Mouse (Mus musculus): ENCODE measurements at regions not wholly inside any gene's neighbourhood (a gene's known extent, or its start where the extent isn't known, plus 50 kb on each side); places are given as distances from the start of the nearest gene placed in this dataset.

DNA sequence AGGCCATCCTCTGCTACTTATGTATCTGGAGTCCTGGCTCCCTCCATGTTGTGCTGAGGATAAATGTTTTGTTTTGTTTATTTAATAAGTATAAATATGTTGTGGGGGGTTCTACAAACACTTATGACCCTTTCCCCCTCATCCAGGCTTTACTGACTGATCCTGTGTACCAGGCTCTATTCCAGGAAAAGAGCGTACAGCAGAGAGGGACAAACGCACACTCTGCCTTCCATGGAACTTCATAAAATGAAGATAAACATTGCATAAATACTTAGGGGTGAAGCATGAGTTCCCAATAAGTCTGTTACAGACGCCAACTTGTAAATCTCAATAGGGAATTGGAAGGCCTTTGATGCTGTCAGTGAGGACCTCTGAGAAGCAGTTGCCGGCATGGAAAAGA is 263.7 kb upstream of the Atp2b1 start:
- DNase-seq (ENCODE audit: low read depth, low spot score) = no peak

- DNase-seq (ENCODE audit: low read depth, low spot score) = no peak
Measured at GRCm38 (mm10) chr10:98651127-98651526, 263.1 kb upstream of the Atp2b1 start.

DNA sequence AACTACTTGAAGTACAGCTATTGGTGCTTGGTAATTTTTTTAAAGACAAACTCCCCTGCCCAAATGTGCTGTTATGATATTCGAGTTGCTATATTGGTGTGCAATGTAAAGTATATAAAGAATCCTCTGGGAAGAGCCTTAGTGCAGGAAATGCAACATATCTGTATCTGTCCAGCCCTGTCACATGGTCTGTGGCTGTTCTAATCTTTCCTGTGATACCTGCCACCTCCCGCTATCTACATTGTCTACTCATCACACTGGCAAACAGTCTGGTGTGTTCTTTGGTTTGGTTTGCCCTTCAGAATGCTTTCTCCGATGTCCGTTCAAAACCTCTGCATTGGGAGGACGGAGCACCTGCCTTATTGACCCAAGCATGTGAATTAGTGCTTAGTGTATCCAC is 262.6 kb upstream of the Atp2b1 start:
- no peak for DNase-seq (ENCODE audit: low read depth, low spot score)

DNA sequence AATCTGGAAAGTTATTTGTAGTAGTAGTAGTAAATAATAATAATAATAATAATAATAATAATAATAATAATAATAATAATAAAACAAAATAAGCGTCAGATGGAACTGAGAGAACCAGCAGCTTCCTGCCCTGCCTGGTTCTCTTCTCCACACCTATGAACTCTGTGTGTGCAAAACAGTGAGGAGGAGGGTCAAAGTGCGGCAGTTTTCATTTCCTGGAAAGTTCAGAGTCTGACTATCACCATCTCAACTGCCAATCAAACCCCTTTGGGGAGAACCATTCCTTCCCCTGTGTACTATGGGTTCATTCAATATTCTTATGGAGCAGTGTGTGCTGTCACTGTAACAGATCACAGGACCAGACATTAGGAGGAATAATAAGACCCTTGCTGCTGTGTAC is 262.1 kb upstream of the Atp2b1 start:
- no peak for DNase-seq (ENCODE audit: low read depth, low spot score)

DNA sequence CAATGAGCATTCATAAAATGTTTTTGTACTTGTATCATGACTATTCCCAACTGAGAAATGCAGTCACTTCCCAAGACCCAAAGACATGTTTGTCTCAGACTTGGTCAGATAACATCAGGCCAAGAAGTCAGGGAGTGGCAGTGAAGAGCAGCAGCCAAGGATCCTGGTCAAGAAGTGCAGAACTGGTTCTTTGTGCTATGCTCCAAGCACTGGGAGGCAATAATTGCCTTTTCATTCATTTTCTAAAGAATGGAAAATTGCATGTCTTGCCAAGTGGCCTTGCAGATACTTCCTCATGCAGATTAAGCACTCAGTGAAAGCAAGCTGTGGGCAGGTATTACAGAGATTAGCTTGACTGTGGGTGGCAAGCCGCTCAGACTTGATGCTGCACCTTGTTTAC is 253.5 kb upstream of the Atp2b1 start:
- no peak for DNase-seq (ENCODE audit: low read depth, low spot score)

GRCm38 (mm10) chr10:98665936-98666505 is 248.2 kb upstream of the Atp2b1 start:
- no peak for DNase-seq (ENCODE audit: low read depth, low spot score)

- DNase-seq (ENCODE audit: low read depth, low spot score) = no peak
Measured at GRCm38 (mm10) chr10:98667728-98668127, 246.5 kb upstream of the Atp2b1 start.

DNA sequence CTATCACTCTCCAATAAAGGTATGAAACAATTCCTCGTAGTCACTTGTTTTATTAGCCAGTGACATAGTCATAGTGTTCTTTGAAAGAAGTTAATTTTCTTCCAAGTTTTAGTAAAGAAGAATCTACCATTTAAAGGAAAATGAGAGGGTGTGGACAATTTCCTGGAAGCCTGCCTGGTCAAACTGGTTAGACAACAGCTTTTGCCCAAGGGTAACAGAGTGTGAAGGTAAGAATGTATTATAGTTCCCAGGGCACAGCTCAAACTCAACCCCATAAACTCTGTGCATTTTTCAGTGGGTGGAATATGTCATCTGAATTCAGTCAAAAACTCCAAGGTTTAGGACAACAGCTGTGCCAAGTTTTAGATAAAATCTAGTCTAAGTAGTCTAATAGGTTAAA is 240.1 kb upstream of the Atp2b1 start:
- DNase-seq (ENCODE audit: low read depth, low spot score) = no peak

DNA sequence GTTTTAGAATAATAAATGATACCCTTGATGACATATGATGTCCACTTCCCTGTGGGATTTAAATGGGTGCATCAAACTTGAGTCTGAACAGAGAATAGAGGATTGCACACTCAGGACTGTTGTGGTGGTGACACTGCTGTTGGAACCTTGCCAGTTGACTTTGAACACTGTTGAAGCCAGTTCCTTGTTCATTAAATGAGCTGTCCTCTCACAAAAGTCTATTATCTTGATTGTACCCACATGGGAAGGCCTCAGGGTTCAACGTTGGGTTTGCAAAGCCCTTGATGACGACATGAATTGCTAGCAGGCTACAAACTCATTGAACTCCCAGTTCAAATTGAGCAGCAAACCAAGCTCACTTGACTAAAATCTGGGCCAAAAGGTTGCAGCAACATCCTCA is 237.3 kb upstream of the Atp2b1 start:
- DNase-seq (ENCODE audit: low read depth, low spot score) = no peak

- DNase-seq (ENCODE audit: low read depth, low spot score) = no peak
Measured at GRCm38 (mm10) chr10:98678234-98678633, 236.0 kb upstream of the Atp2b1 start.

DNA sequence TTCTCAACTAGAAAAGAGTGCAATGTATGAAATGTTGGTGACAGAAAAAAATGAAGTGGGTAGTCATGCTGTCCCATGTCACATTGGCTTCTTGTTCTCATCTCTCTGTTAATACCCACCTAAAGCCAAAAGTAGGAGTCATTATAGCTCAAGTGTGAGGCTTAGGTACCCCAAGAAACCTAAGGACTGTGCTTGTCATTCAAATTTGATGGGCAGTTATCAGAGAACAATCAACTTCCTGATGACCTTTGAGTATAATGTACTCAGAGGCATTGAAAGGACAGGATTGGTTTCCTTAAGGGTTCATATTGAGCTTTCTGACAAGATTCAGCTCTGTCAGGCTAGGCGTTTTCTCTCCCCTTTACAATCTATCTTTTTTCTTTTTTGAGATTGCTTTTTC is 231.8 kb upstream of the Atp2b1 start:
- DNase-seq (ENCODE audit: low read depth, low spot score) = no peak

DNA sequence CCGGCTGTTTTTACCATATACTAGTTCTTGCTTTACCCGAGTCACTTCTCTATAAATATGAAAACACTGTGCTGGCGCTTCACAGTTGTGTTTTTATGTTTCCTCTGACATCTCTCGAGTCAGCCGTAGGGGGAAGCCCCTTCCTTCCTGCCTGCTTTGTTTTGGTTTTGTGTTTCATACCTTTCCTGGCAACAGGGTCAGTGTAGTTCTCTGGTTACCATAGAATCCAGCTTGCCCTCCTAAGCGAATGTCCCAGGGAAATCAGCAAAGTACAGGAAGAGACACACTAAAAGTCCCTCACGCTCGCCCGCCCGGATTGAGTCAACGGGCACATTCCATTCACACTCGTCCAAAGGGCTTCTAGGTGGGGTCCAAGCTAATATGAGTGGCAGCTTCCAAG is 230.0 kb upstream of the Atp2b1 start:
- no peak for DNase-seq (ENCODE audit: low read depth, low spot score)

GRCm38 (mm10) chr10:98684707-98685106 is 229.5 kb upstream of the Atp2b1 start:
- DNase-seq (ENCODE audit: low read depth, low spot score) = no peak

DNA sequence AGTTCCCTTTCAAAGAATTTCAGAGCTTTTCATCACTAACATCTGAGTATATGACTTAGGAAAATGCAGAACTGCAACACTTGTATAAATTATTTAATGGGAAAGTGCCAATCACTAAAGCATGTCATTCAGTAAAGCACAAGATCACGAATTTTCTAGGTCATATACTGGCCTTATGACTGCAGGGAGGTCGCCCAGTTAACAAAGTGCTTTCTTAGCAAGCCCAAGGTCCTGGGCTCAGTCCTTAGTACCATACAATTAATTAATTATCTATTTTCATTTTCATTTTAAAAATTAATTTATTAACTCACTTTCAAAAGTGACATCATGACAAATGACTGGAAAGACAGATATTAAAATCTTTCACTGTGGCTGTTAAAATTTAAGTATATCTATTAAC is 228.5 kb upstream of the Atp2b1 start:
- DNase-seq (ENCODE audit: low read depth, low spot score) = no peak

- DNase-seq (ENCODE audit: low read depth, low spot score) = no peak
Measured at GRCm38 (mm10) chr10:98686370-98686769, 227.8 kb upstream of the Atp2b1 start.

GRCm38 (mm10) chr10:98691816-98692215 is 222.4 kb upstream of the Atp2b1 start:
- no peak for DNase-seq (ENCODE audit: low read depth, low spot score)

GRCm38 (mm10) chr10:98694690-98695370 is 219.4 kb upstream of the Atp2b1 start:
- DNase-seq (ENCODE audit: low read depth, low spot score) = no peak

DNA sequence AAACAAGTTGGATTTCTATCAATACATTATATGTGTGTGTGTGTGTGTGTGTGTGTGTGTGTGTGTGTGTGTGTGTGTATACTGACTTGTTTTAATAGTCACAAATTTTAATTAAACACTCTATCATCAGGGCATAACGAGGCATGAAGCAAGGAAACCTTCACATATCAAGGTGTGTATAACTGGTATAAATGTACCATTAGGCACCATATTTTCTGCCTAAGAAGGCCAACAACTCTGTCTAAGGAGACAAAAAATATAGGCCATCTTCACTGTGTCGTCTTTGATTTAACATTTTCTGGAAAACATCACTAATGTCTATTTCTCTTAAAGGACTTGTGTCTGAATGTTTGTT is 218.9 kb upstream of the Atp2b1 start:
- no peak for DNase-seq (ENCODE audit: low read depth, low spot score)

DNA sequence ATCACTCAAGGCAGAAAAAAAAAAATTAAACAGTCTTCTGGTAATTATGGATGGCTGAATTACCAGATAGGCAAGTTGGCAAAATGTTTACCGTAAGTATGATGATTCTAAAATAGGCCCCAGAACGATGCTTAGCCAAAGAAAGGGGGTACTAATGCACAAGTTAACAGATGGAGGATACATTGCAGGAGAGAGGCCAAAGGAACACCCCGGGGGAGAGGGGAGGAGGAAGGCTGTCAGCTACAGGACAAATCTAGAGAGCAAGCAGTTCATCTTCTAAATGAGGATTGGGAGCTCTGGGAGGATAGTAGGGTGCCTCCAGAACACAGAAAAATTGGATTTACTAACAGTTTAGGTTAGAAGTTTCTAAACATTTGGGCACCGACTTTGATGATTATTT is 216.3 kb upstream of the Atp2b1 start:
- no peak for DNase-seq (ENCODE audit: low read depth, low spot score)

DNA sequence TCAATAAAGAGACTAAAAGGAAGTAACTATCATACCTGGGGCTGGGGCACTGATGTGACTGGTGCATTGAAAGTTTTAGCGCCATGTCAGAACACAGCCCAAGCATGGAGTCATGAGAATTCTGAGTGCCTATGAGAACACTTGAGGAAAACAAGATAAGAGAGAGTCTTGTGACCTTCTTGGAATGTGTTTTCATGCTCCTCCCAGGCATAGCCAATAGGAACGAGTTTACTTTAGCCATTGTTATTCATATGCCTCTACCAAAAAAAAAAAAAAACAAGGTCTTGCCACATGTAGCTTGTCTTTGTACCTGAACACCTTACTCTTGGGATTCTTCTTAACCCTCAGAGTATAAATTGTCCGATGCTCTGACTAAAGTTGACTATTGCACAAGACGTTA is 214.6 kb upstream of the Atp2b1 start:
- no peak for DNase-seq (ENCODE audit: low read depth, low spot score)

GRCm38 (mm10) chr10:98700407-98700806 is 213.8 kb upstream of the Atp2b1 start:
- no peak for DNase-seq (ENCODE audit: low read depth, low spot score)

DNA sequence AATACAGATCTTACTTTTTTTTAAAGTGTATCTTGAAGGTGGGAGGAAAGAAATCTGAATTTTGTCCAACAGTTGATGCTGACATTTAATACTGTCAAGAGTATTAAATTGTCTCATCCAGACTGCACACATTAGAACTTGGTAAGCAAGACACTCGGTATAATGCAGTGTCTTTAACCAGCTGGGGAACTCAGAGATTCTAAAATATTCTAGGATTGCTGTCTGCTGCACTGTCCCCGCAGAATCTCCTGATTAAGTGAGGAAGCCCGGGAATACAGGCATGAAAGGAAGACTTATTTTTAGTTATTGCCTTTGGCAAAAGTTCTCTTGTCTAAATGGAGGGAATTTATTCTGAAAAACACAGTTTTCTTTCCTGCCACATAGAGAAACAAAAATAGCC is 212.9 kb upstream of the Atp2b1 start:
- no peak for DNase-seq (ENCODE audit: low read depth, low spot score)

DNA sequence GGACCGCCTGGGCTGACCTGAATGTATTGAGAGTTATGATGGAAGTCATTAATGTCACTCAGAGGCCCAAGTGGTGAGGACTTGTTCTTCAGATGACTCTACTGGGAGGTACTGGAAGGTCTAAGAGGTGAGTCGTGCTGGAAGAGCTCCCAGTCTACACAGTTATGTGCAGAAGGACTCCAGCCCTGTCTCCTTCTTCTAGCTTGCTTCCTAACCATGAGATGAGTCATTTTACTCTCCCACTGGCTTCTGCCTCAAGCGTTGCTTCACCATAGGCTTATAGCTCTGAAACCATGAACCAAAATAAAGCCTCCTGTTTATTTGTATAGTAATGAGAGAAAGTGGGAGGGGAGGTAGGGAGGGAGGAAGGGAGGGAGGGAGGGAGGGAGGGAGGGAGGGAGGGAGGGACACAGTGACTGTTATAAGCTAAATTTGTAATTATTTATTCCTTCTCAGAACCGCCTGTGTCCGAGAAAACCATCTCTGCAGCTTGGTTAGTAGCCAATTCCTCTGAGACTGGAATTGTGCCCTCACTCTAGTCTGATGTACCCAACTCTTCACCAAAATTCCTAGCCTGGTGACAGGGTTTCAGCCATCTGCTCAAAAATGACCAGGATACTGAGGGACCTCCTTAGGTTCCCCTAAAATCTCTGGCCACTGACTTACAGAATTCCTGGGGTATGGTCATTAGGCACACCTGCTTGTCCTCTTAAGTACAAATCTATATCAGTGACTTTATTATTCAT is 211.6 kb upstream of the Atp2b1 start:
- DNase-seq (ENCODE audit: low read depth, low spot score) = no peak

Data from retina, adult 2 months (tissue).